Mouse (Mus musculus) kidney, adult 2 months (tissue): ENCODE measurements at regions not wholly inside any gene's neighbourhood (a gene's known extent, or its start where the extent isn't known, plus 50 kb on each side); places are given as distances from the start of the nearest gene placed in this dataset.
"Not testable (repeated sequence)": the region's sequence is repeated elsewhere in the genome, so short reads cannot be mapped to it uniquely, and the experiment has no call there.

Source experiments
- DNase-seq: peaks from one replicate; pipeline ENCODE4 v3.0.0; 2021
- H3K27ac ChIP-seq: fragments of 200-500 bp; 2 replicates; pipeline ENCODE4 v1.5.1; 2012; ENCODE audit warnings: low read depth, low read length, control low read depth, inconsistent platforms; ENCODE audit not compliant: insufficient read depth
- H3K27me3 ChIP-seq: fragments of 200-500 bp; replicated peaks from 2 replicates; pipeline ENCODE4 v1.6.1; 2012; ENCODE audit warnings: mild to moderate bottlenecking, moderate library complexity, low read length, inconsistent platforms; ENCODE audit not compliant: control insufficient read depth, insufficient read depth
- H3K36me3 ChIP-seq: fragments of 200-500 bp; 2 replicates; pipeline ENCODE4 v1.6.1; 2012; ENCODE audit warnings: mild to moderate bottlenecking, moderate library complexity, low read length, inconsistent platforms; ENCODE audit not compliant: control insufficient read depth, insufficient read depth
- H3K4me1 ChIP-seq: fragments of 200-500 bp; 2 replicates; pipeline ENCODE4 v1.6.1; 2011; ENCODE audit warnings: low read length; ENCODE audit not compliant: control insufficient read depth, insufficient read depth
- H3K4me3 ChIP-seq: fragments of 200-500 bp; 2 replicates; pipeline ENCODE4 v1.5.1; 2011; ENCODE audit warnings: mild to moderate bottlenecking, low read depth, low read length, control low read depth; ENCODE audit not compliant: insufficient read depth
- CTCF ChIP-seq: fragments of 200-500 bp; conservative IDR thresholded peaks from 2 replicates; pipeline ENCODE4 v1.5.1; 2011; ENCODE audit warnings: low read depth, mild to moderate bottlenecking, control low read depth, low read length, moderate library complexity, mixed read lengths; ENCODE audit not compliant: insufficient read depth, insufficient read length
- POLR2A ChIP-seq: fragments of 200-500 bp; IDR thresholded peaks from one replicate; pipeline ENCODE4 v1.6.1; 2011; ENCODE audit warnings: low read depth, low read length, control low read depth
- WGBS: fragments of 180-500 bp; shearing (Covaris S2); methylation state at CpG from one replicate; pipeline ENCODE4 v1.1.7; 2018; 5-methylcytosine and 5-hydroxymethylcytosine counted together

DNA sequence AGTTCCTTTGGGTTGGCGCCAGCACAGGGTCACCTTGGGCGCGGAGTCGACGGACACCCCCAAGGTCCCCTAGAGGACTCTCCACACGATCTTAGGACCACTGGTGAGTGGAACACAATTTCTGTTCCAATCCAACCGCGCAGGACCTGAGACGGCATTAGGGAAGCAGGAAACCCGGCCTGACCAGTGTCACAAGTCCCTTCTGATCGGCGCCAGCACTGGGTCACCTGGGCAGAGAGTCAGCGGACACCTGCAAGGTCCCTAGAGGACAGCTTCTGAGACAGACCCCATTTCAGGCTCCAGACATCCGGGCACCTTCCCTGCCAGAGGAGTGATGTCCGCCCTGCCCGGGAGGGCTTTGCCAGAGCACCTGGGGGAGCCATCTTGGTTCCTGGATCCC is 74.2 kb upstream of the Cdh13 start:
- not testable (repeated sequence) for H3K27me3 ChIP-seq, H3K27ac ChIP-seq, H3K4me1 ChIP-seq, H3K36me3 ChIP-seq, H3K4me3 ChIP-seq, DNase-seq
- WGBS, result 93% methylated on average over 16 of the region's 16 CpGs

- WGBS, result 89% methylated on average over 6 of the region's 6 CpGs
- Histone ChIP-seq H3K4me3 (no peak overlapping the region), H3K27ac (no peak overlapping the region), H3K27me3 (no peaks in the 10 kb centered on the region), H3K4me1 (no peaks in the 10 kb centered on the region), H3K36me3 (no peaks in the 10 kb centered on the region)
- TF ChIP-seq POLR2A (no peak), CTCF (no peak)
- no peak for DNase-seq
Observed at GRCm38 (mm10) chr8:118190866-118191265, 92.7 kb upstream of the Cdh13 start.

DNA sequence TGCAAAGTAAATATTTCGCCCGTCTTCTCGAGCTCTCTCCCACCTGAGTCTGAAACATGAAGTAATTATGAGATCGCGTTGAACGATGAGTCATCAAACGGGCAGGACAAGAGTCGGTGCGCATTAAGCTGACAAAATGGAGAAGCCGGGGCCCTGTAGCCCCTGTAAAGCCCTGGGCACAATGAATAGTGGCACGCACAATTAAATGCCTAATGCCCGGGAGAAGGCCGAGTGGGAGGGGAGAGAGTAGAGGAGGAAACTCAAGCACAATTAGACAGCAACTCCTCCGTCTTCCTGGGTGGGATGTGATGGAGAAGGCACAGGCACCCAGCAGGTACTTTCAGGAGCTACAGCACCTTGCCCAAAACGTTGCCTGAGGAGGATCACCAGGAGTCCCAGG is 94.3 kb upstream of the Cdh13 start:
- Histone ChIP-seq H3K36me3 (no peaks in the 10 kb centered on the region), H3K4me3 (no peak overlapping the region), H3K4me1 (no peaks in the 10 kb centered on the region), H3K27me3 (no peaks in the 10 kb centered on the region), H3K27ac (no peak overlapping the region)
- TF ChIP-seq CTCF, result no peak
- no peak for TF ChIP-seq POLR2A
- WGBS, result 36% methylated on average over 15 of the region's 15 CpGs
- no peak for DNase-seq

GRCm38 (mm10) chr8:118169001-118169413 is 114.5 kb upstream of the Cdh13 start:
- no peaks in the 10 kb centered on the region for H3K4me1 ChIP-seq
- no peaks in the 10 kb centered on the region; the same call in 1 of the 2 replicates for H3K27me3 ChIP-seq
- DNase-seq, result no peak
- no peak overlapping the region for H3K4me3 ChIP-seq
- TF ChIP-seq POLR2A (no peak), CTCF (no peak)
- H3K36me3 ChIP-seq, result no peaks in the 10 kb centered on the region
- no peak overlapping the region for H3K27ac ChIP-seq
- 60% methylated on average over 7 of the region's 7 CpGs for WGBS

DNA sequence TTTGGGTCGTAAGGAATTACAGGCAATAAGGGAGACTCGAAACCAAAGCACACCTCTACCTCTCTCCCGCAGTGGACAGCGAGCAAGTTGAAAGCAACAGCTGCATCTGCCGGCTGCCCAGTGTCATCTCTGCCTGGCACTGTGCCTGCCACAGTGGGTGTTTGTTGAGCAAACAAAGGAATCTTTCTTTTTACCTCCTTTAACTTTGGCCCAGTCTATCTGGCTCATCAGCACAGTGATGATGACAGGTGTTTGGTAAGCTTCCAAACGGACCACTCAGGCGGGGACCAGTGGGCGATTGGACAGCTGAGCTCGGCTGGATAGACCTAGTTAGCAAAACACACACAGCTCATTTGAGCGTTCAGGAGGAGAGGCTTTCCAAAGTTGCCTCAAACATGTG is 121.4 kb upstream of the Cdh13 start:
- Histone ChIP-seq H3K4me3 (no peak overlapping the region), H3K4me1 (no peaks in the 10 kb centered on the region), H3K27me3 (no peaks in the 10 kb centered on the region), H3K27ac (no peak overlapping the region), H3K36me3 (no peaks in the 10 kb centered on the region)
- 60% methylated on average over 10 of the region's 10 CpGs for WGBS
- no peak for DNase-seq
- TF ChIP-seq CTCF (no peak), POLR2A (no peak)

GRCm38 (mm10) chr8:118147359-118148205 is 136.0 kb upstream of the Cdh13 start:
- H3K36me3 ChIP-seq, result no peaks in the 10 kb centered on the region
- no peaks in the 10 kb centered on the region for H3K4me1 ChIP-seq
- 78% methylated on average over 10 of the region's 10 CpGs for WGBS
- no peaks in the 10 kb centered on the region for H3K27me3 ChIP-seq
- no peak for DNase-seq
- TF ChIP-seq POLR2A (no peak), CTCF (no peak)
- H3K27ac ChIP-seq, result no peak overlapping the region
- H3K4me3 ChIP-seq, result no peak overlapping the region

- TF ChIP-seq CTCF, result no peak
- TF ChIP-seq POLR2A, result no peak
- Histone ChIP-seq H3K27me3 (no peaks in the 10 kb centered on the region), H3K36me3 (no peaks in the 10 kb centered on the region), H3K4me3 (no peak overlapping the region), H3K27ac (no peak overlapping the region), H3K4me1 (no peaks in the 10 kb centered on the region)
- whole genome bisulfite sequencing, result 45% methylated on average over 5 of the region's 5 CpGs
- no peak for DNase-seq
Observed at GRCm38 (mm10) chr8:118144546-118144945, 139.0 kb upstream of the Cdh13 start.
